Mouse (Mus musculus): ENCODE measurements around the gene Mypn.

Mypn gene

DNA sequence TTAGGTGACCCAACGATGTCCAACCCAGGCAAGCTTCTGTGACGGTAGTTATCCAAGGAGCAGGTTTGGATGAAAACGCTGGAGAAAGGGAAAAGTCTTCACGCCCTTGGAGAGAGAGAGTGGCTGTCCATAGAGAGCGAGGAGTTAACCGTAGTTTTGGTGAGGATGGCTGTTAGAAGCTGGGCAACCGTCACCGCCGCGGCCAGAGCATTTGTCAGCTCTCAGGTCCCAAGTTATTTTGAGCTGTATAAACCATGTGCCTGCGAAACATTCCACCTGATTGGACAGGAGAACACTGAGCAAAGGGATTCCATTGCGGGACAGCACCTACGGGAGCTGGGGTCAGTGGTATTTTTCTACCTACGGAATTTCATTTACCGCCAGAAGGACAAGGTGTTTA, at the start of gene Mypn:
Mypn (minus strand) TSS at position 225 of the 400 bp plus-strand sequence.
- DNase-seq (ENCODE audit: low spot score) = no peak

DNA sequence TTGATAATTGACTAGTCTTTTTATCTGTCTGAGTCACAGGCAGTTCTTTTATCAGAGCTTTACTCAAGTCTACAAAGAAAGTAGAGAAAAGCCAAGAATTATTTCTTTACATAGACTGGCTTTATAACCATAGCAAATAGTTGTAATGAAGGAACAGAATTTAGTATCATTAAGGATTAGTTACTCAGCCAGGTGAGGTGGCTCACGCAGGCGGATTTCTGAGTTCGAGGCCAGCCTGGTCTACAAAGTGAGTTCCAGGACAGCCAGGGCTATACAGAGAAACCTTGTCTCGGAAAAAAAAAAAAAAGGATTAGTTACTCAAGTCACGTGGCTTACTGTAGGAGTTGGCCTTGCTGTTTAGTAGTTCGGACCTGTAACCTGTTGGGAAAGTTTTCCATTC, 44.7 kb upstream of the Mypn start:
- DNase-seq (ENCODE audit: low spot score) = no peak

DNA sequence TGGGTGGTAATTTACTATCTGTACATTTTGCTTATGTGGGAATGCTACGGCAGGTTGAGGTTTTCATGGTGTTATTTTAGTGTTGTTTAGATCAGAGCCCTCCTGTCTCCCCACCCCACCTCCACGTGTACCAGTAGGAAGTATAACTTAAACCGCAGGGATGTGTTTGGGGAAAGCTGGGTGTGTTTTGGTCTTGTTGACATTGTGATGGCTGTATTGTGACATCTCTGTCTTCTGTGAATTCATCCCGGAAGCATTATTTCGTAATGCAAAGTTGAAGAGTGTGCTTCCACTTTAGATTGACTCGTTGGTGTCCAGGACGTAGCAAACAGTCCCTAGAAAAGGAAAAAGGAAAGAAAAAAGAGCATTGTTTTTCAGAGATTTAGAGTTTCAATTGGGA, 43.7 kb upstream of the Mypn start:
- no peak for DNase-seq (ENCODE audit: low spot score)

DNA sequence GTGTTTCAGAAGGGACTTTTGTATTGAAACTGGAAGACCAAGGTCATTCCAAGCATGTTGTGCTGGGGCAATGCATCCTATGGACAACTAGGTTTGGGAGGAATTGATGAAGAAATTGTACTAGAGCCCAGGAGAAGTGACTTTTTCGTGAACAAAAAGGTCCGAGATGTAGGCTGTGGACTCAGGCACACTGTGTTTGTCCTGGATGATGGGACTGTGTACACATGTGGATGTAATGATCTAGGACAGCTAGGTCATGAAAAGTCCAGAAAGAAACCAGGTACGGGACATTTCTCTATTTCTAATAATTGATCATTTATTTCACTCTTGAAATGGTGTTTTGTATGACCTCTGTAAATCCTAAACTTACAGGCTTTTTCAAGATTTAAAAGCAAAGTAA, 42.1 kb upstream of the Mypn start:
- DNase-seq (ENCODE audit: low spot score) = no peak

DNA sequence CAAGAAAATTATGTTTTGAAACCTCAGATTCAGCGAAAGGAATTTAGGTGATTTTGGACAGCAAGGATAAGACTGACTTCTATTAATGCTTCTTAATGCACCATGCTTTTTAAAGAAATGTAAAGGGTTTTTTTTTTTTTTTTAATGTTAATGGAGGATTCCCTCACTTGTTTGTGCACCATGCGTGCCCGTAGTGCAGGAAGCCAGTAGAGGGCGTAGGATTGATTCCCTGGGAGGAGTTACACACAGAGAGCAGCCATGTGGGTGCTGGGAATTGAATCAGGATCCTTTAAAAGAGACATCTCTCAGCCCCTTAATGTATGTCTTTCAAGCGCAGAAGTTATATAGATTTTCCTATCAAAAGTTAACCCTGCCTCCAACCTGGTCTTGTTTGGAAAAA, 41.0 kb upstream of the Mypn start:
- DNase-seq (ENCODE audit: low spot score) = no peak

DNA sequence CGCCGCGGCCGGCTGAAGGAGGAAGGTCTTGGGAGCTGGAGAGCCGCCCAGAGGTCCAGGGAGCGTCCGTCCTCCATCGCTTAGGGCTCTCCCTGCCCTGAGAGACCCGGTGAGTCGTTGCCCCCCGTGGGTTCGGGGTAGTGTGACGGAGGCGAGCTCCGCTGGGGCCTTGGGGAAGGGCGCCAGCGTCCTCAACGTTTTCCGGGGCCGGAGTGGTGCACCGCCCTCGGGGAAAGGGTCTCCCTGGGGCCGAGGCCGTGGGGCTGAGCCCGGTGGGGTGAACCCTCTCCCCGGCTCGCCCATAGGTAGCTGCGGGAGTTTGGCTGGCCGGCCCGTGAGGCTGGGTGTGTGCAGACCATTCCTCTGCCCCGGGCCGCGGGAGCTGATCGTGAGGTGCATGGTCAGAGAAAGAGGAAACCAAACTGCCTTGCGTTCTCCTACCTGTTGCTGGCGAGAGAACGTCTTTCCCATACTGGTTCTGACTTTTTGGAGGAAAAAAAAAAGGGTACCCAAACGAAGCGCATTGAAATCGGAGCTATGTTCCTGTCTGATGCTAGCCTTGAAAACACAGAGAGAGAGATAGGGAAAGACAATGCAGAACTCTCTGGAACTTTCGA, 40.4 kb upstream of the Mypn start:
- DNase-seq (ENCODE audit: low spot score) = no peak

DNA sequence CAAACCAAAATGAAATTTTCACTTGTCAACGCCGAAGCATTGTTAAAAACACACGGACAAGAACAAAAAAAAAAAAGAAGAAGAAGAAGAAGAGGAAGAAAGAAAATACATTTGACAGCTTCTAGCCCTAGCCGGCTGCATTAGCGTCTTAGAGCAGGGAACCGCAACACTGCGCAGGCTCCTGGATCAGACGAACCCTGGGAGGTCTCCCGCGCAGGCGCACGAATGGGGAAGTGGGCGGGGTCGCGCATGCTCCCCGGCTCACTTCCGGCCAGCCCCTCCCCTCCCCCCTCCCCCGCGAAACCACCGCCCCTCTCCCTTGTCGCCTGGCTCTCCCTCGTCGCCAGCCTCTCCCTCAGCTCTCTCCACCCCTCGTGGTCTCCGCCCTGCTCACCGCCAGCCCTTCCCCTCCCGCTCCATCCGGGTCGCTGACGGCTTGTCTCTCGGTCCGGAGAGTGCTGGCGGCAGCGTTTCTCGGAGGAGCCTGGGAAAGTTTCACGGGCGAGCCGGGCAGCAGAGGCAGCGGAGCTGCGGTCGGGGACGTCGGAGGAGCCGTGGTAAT, 39.8 kb upstream of the Mypn start, which contains the start of gene Herc4:
Herc4 (plus strand) TSS at position 318 of the 562 bp plus-strand sequence.
- peak; percentile 83 for DNase-seq (ENCODE audit: low spot score)

DNA sequence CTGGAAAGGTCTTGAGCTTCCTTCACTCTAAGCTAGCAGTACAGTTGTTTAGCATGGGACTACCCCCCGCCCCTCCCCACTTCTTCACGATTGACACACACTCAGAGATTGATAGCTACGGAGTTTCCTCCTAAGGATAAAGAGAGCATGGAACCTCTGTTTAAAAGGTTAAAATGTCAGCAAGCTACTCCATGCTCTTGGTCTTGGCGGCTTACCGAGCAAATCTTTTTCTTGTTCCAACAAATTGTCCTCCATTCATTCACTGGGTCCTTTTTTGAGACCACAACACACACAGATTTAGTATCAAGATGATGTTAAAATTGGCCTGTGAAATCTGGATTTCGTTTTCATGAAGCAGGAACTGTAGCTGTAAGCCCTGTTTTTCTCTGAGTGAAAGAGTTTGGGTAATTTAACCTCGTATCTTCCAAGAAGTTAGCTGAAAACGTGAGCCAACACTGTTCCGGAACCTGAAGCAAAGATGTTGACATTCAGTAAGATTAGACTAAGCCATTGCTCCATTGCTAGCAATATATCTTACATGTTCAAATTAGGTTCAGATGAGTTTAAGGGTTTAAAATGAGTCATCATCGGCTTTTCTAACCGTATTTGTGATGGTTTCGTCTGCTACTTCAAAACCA, 39.2 kb upstream of the Mypn start:
- no peak for DNase-seq (ENCODE audit: low spot score)

DNA sequence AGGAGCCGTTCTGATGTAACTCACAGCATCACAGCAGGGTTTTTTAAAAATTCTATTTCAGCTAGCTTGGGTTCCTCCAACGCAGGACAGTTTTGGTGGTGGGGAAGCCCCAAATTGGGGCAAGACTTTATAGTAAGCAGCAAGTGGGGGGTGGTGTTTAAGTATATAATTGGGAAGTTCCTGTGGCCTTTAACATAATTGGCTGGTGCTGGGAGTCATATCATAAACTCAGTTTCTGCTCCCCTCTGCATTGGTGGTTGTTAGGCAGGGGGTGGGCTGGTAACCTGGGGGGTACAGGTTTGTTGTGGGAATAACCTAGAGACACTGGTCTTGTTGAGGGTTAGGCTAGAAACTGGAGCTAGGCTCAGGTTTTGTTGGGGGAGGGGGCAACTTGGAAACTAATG, 37.1 kb upstream of the Mypn start:
- no peak for DNase-seq (ENCODE audit: low spot score)

DNA sequence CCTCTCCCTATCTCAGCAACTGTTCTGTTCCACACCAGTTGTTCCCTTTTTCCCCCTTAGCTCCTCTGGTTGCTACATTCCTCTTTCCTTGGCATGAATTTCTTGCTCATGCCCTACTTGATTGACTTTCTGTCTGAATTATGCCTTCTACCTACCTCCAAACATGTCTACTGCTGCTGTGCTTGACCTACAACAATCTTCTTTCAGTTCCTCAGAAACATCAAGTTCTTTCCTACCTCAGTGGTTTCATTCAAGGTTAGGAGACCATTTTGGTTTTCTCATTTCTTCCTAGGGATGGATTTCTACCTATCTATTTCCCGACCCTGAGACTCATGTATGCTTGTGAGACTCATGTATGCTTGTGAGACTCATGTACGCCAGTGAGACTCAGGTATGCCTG, 36.1 kb upstream of the Mypn start:
- DNase-seq (ENCODE audit: low spot score) = no peak

DNA sequence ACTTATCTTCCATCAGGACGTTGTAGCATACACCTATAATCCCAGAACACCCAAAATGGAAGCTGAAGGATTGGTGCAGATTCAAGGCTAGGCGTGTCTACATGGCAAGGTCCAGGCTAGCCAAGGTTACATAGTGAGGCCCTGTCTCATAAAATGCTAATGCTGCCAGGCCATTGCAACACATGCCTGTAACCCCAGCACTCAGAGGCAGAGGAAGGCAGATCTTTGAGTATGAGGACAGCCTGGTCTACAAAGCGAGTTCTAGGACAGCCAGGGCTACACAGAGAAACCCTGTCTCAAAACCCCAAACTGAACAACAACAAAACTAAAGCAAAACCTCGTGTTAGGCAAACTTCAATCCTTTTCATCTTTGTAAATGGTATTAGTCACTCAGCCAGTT, 34.3 kb upstream of the Mypn start:
- no peak for DNase-seq (ENCODE audit: low spot score)

DNA sequence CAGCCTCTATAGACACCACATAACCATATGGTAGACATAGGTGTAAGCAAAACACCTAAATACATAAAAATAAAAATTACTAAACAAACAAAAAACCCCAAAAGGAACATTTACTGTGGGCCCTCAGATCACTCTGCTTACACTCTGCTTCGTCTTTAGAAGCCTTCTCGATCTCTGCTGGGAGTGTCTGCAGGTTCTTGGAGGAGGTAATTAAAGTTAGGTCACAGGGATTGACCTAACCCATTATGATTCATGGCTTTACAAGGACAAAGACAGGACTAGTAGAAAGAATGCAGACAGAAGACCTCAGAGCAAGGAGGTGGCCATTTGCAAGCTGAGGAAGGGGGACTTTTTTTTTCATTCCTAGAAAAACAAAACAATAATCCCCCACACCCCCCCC, 33.5 kb upstream of the Mypn start:
- DNase-seq (ENCODE audit: low spot score) = no peak

DNA sequence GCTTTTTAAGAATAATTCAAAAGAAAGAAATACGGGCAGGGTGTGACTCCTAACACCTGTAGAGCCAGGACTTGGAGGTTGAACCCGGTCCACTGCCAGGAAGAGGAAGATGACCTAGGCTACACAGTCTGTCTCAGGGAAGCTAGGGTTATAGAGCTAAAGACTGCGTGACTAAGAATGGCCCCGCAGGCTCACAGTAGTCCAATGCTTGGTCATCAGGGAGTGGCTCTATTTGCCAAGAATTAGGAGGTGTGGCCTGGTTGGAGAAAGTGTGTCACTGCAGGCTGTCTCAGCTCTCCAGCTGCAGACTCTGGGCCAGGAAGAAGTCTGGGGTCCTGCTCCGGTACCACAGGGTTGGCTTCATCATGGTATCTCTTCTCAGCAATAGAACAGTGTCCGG, 32.9 kb upstream of the Mypn start:
- no peak for DNase-seq (ENCODE audit: low spot score)

DNA sequence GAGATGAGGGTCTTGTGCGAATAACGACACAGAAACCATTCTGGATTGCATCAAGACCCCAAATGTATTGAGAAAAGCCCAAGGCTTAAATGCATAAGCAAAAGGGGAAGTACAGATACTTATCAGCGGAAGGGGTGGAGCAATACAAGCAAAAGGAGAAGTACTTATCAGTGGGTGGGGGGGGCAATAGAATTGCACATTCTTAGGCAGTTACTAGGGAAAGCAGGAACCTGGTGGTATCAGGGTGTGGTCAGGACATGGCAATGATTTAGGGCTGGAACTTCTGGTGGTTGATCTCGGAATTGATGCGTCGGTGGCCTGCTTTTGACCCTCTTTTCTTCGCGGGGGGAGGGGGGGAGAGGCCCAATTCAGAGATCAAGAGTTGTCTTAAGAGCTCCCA, 32.1 kb upstream of the Mypn start:
- no peak for DNase-seq (ENCODE audit: low spot score)

DNA sequence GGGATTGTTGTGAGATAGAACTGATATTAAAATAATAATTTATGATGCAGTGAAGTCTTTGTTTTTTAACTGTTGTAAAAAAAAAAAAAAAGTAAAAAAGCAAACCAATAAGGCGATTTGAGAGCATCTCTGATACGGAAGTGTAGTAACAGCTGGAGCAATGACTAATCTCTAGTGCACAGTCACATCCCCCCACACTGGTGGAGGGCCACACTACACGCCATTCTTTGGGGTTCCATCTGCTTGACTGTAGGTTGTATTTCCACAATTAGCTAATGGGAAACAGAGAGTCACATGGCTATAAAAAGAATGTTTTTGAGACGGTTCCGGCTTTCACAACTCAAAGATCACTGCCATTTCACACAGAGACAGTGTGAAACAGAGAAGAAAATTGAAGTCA, 30.4 kb upstream of the Mypn start:
- DNase-seq (ENCODE audit: low spot score) = no peak

DNA sequence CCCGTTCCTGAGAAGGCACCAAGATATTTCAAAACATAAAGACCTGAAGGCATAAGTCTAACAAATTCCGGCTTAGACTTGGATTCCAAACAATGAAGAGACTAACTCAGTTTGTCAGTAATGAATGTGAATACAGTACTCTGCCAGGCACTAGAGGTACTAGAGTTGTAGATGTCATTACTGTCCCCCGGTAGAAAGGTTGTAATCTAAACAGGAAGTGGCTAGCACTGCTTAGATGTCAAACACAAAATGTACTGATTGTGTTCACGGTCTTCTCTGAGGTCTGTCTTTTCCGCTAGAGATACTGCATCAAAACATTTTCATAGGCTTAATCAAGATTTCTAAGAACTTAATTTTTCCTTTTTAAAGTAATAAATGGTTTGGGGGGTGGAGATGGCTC, 27.9 kb upstream of the Mypn start:
- no peak for DNase-seq (ENCODE audit: low spot score)

DNA sequence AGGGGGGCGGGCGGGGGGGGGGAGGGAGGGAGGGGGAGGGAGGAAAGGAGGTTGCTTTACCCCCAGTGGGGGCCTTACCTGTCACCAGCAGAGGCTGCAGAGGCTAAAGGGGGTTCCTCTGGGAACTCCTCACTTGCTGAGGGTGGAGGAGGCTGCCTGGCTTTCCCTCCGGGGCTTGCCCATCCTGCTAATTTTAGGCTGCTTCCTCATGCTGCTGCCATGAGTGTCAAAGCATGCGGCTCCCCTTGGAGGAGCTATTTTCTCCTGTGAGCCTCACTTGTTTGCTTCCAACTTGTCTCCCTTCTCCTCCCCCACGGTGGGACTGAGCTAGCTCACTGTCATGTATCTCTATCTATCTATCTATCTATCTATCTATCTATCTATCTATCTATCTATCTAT, 27.1 kb upstream of the Mypn start:
- no peak for DNase-seq (ENCODE audit: low spot score)

DNA sequence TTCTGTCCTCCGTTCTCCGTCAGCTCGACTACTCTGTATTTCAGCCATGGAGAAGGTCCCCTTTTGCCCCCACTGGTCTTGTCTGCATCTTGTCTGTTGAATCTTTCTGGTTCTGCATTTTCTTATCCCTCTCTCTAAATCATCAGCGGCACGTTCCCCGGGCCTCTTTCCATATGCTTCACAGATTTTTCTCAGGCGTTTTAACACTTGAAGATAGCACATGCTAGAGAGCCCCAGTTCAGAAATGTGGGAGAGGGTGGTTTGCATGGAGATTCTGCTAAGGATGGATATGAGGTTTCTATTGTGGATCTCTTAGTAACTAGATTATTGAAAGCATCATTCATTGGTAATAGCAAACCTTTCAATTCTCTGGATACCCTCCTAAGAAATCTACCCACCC, 26.5 kb upstream of the Mypn start:
- no peak for DNase-seq (ENCODE audit: low spot score)

DNA sequence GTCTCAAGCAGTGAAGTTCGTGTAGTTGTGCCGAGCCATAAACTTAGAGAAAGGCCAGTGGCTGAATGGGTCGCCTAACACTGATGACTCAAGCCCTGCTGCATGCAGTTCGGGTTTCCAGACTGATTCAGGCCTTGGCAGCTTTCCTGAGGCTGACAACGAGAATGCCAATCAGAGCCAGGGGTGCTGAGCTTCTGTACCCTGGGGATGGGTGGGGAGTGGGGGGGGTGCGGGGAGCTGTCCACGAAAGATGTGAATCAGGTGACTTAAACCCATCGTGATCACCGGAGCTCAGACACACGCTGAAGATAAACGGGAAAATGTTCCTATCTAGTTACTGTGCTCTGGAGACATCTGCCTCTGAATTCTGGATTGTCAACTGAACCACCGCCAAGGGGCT, 20.6 kb upstream of the Mypn start:
- no peak for DNase-seq (ENCODE audit: low spot score)

DNA sequence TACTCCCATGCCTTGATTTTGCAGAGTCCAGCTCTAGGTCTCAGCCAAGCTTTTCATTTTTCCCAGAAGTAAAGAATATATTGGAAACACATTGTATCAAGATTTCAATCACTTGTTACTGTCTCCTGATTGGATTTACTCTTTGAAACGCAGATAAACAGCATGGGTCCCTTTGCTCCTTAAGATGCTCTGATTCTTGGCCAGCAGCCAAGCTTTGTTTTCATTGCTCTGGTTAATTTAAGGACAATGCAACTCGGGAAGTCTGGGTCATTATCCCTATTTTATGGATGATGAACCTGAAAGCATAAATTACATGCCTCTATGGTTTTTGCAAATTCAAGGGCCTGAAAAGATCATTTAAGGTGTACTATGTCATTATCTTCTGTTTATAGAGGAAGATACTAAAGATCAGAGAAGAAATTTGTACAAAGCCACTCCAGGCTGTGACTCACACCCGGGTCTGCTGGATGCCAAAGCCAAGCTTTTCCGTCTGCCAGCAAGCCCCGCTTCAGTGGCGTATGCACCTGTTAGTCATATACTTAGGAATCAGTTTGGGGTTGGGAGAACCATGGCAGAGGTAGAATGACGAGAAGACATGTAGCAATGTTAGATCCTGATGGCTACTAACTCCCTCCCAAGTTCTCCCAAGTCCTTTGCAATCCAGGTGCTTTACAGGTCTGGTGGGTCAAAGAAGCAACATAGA, 17.5 kb upstream of the Mypn start:
- DNase-seq (ENCODE audit: low spot score) = no peak

DNA sequence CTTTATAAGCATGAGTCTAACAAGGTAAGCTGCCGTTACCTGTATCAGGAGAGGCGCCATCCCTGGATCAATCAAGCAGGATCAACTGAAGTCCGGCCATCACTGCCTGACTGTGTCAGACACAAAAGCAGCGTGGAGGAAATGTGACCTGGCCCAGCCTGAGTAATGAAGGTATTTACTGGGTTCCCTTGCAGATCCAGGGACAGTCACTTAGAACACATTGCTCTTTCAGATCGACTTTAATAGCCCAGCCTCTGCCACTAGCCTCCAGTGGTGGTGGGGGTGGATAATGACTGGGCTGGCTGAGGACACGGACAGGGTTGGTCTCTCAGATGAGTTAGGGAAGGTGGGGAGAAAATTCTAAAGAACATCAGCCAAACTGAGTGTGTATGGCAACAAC, 5.1 kb upstream of the Mypn start:
- no peak for DNase-seq (ENCODE audit: low spot score)

DNA sequence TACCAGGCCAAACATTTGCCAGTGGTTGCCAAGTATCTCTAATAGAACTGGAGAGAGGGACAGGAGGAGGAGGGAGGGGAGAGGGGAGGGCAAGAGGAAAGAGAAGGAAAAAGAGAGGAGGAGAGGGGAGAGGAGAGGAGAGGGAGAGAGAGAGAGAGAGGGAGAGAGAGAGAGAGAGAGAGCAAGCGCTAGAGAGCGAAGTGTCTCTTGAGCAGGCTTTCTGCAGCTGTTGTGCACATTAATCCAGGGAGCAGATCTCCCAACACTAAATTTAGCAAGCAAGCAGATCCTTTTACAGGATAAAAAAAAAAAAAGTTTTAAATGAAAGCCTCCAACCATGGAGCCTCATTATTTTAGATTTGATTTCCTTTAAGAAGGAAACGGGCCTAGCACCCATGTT, 750 bp downstream of the Mypn start:
- DNase-seq (ENCODE audit: low spot score) = no peak

DNA sequence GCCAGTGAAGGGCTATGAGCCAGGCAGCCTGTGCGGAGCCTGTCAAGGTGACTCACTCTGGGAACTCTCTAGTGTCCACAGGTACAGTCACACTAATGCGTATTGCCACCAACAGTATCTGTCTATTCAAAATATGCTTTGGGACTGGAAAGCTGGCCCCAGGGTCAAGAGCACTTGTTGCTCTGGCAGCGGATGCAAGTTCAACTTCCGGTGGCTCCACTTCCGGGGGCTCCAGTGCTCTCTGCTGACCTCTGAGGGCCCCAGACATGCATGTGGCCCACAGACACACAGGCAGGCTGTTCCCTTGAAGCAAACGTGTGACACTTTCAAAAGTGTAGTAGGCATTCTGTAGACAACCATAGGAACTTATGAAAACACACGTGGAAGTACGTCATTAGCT, 2.2 kb downstream of the Mypn start:
- DNase-seq (ENCODE audit: low spot score) = no peak
